Mouse (Mus musculus): ENCODE results near the gene Mdk.

Mdk gene

DNA sequence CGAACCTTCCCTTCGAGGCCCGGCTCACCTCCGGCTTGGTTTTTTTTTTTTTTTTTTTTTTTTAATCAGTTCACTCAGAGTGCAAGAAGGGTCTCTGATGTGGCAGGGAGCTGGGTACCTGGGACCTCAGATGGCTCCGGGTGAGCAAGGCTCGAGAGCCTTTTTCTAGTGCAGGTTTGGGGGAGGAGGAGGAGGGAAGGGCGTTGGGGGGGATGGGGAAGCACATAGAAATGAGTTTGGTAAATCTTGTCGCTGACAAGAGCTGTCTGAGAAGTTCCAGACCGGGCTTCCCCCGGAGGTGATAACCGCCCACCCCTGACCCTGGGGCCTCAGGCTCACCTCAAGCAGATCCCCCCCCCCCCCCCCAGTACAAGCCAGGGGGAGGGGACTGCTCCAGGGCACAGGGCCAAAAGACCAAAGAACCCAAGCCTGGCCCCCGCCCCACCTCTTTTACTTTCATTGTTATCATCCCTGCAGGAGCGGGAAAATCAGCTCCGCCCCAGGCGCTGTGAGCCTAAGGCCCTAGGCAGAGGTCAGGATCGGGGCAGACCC is at the start of gene Mdk:
TSS of gene Mdk (minus strand) at position 138 of the 552 bp plus-strand sequence.
- DNase-seq (ENCODE audit: low spot score): no peak

DNA sequence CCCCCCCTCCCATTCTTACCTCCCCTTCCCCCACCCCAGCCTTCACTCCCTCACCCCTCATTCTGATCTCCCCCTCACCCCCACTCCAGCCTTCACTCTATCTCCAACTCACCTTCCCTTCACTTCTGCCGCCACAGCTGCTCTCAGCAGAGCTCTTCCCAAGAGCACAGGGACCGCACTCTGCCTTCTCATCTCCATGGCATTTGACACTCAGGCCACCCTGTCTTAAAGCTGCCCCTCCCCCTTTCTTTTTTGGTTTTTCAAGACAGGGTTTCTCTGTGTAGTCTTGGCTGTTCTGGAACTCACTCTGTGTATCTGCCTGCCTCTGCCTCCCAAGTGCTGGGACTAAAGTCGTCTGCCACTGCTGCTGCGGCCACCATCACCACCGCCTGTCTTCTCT is 48.7 kb upstream of the Mdk start:
- no peak for DNase-seq (ENCODE audit: low spot score)

DNA sequence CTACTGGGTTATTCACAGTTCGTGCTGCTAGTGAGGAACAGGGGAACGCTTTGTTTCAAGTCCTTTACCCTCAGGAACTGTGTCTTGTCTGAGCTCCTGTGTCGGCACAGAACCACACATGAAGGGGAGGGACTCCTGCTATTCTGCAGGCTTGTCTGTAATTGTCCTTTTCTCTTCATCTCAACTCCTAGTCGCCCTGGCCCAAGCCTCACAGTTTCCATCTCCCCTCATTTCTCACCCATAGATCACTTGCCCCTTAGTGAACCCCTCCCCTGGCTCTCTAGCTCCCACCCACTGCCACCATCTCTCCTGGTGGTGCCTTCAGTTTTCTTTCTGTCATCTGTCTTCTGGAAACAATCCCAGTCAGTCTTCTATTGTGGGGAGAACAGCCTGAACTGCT is 48.1 kb upstream of the Mdk start:
- no peak for DNase-seq (ENCODE audit: low spot score)

DNA sequence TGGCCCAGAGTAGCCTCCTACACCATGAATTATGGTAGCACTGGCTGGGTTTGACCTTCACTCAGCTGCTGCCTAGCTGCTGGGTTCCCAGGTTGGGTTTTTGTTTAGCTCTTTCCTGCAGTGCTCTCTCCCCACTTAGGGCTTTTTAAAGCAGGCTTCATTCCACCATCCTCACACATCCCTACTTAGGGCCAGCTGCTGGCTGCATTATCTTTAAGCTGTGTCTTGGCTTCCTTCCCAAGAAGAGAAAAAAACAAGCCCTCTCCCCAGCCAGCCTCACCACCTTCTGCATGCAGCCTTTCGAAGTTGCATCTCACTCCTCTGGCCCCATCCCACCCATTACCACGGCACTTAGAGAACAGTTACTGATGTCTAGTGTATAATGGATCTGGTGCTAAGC is 46.5 kb upstream of the Mdk start:
- no peak for DNase-seq (ENCODE audit: low spot score)

DNA sequence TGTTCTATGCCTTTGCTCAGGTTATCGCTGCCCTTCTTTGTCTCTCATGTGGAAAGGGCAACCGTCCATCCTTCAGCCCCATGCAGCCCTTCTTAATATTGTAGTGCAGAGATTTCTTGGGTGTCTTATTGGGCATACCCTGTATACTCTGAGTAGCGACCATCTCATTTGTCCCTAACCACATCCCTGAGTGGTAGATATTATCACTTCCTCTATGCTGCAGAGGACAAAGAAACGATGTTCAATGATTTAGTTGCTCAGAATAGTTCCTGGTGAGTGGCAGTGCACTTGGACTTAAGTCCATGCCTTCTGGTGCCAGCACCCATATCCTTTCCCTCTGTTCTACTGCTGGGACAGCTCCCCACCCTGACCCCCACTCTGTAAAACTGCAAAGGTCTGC is 45.9 kb upstream of the Mdk start:
- DNase-seq (ENCODE audit: low spot score): no peak

DNA sequence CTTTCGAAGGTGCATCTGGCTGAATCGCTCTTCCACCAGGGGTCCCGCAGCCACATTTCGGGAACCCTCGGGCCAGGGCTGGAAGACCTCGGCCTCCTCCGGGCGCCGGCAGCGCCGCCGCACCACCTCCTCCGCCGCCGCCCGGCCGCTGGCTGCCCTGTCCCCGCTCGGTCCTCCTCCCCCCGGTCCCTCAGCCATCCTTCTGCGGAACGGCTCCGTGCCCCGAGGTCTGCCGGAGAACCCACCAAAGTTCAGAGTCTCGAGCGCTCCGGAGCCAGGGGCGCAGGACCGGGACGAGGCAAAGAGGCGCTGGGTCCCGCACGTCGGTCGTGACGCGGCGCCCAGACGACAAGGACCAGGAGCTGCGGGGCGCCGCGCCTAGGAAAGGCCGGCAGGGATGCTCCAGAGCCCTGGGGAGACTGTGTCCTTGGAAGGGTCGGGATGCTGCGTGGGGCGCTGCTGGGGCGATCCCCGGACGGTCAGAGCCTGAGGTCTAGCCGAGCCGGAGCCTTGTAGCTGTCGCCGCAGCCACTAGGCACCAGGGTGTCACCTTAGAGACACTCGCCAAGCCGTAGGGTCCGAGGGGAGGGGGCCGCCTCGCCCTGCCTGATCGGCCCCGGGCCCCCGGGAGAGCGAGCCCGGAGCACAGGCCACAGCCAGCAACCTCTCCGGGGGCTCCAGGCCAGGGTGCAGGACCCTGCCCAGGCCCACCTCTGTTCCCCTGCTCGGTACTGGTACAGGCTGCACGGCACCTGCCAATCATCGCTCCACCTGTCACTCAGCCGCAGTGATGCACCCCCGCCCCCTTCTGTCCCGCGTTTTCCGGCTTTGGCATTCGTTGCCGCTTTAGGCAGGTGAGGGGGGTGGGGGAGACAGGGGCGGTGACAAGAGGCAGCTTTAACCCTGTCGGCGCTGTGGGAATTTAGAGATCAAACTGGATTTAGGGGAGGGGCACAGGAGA is 43.8 kb upstream of the Mdk start, which contains the start of gene Dgkz:
TSS of gene Dgkz (minus strand) at position 284 of the 961 bp plus-strand sequence.
- no peak for DNase-seq (ENCODE audit: low spot score)

DNA sequence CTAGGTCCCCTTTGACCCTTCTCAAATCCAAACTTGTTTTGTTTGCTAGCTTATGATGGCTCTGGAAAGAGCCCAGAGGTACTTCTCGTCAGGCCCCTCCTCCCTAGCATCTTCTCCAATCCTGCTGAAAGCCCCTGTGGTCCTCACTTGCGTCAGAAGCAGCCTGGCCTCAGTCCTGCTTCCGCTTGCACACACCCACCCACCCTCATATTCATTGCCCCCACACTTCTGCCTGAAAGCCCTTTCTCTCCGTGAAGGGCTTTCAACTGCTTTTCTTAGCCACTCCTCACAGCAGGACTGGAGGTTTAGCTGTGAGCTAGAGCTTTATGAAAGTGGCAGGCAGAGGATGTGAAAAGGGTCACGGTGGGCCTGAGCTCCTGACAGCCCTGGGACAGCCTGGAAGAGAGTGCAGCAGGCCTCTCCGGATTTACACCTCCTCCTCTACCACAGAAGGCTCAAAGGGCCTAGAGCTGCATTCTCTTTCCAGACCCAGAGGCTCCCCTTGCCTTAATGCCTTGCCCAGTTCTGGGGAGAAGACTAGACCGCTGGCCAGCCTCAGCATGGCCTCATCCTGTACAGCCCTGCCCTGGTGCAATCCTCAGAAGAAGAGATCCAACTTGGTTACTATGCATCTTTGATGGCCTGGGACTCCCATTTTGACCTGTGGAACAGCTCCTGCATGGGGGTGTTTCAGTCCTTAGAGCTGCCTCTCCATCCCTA is 41.5 kb upstream of the Mdk start:
- no peak for DNase-seq (ENCODE audit: low spot score)

DNA sequence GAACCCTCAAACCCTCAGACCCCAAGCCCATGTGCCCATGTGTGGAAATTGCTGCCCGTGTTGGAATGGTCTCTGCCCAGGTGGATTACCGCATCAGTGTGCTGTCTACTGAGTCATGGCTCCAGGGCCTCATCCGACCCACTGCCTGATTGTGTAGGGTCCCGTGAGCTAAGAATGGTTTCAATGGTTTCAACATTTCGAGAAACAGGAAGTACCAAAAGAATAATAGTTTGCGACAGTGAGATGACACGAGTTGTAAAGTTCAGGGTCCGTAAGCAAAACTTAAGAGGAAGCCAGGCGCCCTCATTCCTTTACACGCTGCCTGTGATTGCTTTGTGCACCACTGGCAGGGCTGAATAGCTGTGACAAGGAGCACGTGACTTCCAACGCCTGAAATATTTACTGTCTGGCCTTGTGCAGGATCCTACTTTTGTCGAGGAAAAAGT is 40.0 kb upstream of the Mdk start:
- DNase-seq (ENCODE audit: low spot score): no peak

DNA sequence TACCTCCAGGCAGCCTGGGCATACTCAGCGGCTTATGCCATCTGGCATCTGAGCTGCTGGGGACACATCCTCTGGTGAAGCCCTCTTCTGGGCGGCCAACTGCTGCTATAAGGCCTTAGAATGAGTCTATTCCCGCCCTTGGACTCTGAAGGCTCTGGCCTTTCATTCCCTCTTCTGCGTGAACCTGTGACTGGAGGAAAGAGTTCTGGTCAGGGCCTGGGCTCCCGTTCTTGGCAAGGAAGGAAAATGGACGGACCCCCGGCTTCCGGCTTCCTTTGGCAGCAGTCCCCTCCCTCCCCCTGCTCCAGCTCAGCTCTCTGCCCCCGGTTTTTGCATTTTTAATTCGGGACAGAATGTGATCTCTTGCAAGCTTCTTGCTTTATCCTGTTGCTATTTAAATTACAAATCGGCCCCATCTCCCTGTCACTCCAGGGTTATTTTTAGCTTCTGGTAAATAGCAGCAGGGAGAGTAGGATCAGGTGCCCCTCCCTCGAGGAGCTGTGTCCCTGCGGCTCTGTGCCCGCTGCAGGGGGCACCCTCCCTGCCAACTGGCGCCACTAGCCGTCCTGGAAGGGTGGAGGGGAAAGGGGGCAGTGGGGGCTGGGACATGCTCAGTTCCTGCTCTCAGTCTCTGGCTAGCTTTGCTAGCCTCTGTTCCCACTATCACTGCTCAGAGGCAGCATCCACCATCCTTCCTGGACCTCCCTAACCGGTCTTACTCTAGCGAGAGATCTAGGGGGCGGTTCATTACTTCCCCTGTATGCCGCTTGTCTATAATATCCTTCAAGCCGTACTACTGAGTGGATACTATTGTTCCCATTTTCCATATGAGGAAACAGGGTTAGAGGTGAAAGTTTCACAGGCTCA is 39.4 kb upstream of the Mdk start:
- no peak for DNase-seq (ENCODE audit: low spot score)

DNA sequence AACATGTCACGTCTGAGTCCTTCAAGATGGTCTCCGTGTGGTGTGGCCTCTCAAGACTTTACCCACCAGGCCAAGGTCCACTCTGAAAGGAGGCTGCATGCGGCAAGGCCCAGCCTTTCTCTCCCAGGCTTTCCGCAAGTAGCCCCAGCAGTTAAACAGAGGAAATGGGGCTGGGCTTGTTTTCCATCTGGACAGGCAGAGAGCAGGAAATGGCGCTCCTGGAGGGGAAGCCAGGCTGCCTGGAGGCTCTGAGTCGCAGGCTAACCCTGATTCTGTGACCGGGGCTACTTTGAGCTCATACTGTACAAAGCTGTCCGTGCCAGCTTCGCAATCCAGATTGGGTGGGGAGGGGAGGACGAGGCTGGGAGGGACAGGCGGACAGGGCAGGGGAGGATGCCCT is 35.9 kb upstream of the Mdk start:
- DNase-seq (ENCODE audit: low spot score): no peak

DNA sequence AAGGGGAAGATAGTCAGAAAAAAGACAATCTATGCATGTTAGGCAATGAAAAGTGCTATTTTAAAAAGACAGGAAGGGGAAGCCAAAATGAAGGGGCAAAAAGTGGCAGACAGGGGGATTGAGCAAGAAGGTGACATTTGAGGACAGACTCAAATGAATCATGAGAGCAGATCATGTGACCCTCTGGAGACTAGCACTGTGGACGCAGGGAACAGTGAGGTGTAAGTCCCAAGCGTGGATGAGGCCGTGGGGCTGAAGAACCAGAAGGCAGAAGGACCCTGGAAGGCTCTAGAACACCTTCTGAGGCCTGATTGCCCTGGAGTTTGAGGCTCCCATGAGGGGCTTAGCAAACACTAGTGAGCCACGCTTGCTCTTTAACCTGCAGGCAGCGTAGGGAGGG is 34.3 kb upstream of the Mdk start:
- DNase-seq (ENCODE audit: low spot score): no peak

DNA sequence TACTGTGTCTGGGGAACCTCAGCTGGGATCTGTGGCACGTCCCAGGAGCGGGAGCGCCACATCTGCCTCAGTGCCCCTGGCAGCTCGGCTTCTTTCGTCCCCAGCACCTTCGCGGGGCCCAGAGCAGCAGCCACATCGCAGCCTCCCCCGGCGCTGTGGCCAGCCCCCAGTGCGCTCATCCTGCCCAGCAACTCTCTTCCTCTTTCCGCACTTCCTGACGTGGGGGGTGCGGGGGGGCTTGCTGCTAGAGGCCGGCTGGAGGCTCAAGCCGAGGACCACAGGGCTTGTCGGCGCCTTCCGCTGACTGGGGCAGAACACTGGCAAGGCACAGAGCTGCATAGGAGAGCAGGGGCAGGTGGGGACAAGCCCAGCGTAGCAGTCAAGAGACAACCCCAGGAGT is 33.3 kb upstream of the Mdk start:
- DNase-seq (ENCODE audit: low spot score): no peak

DNA sequence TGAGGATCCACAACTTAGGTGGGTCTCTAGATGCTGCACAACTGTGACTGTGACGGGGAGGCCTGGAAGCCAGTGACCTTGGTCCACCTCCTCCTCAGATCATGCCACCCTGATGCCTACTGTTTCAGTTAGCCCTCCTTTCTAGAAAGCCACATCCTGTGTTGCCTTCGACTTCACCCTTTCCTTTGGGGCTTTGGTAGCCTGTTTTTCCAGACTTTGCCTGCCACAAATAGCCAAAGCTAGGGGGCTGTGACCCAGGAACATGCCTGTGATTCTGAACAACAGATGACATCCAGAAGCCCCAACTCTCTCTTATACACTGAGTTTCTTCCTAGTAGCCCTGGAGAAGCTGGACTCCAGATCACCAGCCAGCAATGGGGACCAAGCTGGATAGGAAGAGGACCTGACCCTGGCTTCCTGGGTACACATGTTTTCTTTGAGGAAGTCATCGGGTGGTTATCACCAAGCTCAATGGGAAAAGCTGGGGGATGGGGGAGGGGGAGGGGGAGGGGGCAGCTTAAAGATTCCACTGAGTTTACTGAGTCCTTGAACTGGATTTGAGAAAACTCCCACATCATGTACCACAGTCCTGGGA is 32.6 kb upstream of the Mdk start:
- DNase-seq (ENCODE audit: low spot score): no peak

DNA sequence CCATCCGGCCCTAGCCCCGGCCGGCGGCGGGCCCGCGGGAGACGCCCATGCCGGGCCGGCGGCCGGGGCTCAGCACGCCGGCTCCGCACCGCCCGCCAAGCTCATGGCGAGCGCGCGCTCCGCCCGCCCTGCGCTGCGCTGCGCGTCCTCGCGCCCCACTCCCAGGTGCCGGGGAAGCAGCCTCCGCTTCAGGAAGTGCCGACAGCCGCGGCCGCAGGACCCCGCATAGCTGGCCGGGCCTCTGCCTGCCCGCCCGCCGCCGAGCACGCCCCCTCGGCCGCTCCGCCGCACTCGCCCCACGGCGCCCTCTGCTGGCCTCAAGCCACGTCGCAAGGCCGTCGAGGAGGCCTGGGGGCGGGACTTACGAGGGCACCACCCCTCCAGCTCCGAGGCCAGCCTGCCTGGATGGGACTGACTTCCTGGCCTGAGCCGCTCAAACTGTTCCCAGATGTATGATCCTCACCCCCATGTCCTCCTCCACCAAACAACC is 31.4 kb upstream of the Mdk start:
- DNase-seq (ENCODE audit: low spot score): peak; percentile 99

DNA sequence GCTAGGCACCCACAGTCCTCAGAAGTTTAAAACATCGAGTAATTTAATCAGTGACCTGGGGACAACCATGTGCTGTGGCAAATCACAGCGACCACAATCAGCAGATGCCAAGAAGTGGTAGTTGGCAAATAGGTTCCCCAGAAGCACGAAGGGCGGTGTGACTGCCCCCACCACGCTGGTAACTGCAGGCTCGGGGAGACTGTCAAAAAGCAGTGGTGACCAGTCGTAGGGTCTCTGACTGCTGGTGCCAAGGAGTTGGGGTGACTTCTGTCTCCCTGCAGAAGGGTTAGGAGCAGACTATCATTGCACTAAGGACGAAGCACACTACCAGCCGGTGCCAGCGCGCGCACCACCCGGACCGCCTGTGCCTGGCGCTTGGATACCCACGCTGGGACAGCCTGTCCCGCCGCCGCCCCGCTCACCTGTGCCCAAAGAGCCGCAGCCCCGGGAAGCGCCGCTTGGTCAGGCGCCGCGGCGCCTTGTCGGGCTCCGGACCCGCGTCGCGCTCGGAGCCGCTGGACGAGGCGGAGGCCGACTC is 30.8 kb upstream of the Mdk start:
- DNase-seq (ENCODE audit: low spot score): no peak

DNA sequence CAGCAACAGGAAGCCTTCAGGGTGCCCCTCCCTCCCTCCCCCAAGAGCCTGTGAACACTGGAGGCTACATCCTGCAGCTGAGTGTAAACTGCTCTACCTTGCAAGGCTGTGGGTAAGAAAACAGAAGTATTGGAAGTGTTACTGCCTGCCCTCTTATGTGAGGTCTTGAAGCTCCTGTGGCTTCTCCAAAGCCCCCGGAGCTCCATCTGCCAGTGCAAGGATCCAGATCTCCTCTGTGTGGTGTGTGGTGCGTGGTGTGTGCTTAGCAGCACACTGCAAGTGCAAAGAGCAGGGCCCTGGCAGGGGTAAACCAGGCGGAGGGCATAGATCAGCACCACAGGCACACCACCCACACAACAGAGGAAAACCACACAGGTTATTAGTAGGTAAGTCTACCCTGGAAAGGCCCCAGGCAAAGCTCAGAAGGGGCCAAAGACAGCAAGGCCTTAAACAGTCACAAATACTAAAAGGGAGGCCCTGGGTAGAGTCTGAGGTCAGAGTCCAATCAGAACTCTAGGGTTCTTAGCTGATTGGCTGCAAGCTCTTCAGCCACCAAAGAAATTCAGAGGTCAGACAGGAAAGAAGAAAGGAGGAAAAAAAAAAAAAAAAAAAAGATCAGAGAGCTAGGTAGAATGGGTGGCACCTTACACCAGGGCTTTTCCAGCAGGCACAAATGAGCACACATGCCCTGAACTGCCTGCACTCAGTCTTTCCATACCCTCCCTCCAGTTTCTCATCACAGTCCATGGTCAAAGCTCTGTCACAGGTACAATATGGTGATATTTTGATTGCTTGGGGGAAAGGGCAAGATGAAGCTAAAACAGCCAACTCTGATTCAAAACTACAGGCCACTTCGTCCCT is 30.0 kb upstream of the Mdk start:
- DNase-seq (ENCODE audit: low spot score): no peak

DNA sequence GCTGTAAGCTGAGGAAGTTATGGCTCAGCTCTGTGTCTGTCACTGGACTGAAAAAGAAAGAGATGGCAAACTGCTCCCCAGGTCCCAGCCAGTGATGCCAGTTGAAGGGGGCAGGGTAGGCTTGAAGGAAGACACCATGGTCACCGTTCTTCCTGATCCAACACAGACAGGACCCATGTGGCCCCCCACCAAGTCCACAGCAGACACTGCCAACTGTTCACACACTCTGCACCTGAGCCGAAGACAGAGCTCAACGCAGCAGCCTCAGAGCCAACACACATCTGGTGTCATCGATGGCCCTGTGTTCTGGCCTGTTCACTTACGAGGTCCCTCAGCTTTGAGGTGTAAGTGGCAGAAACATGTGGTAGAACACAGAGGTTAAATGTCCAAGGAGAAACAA is 28.4 kb upstream of the Mdk start:
- DNase-seq (ENCODE audit: low spot score): no peak

DNA sequence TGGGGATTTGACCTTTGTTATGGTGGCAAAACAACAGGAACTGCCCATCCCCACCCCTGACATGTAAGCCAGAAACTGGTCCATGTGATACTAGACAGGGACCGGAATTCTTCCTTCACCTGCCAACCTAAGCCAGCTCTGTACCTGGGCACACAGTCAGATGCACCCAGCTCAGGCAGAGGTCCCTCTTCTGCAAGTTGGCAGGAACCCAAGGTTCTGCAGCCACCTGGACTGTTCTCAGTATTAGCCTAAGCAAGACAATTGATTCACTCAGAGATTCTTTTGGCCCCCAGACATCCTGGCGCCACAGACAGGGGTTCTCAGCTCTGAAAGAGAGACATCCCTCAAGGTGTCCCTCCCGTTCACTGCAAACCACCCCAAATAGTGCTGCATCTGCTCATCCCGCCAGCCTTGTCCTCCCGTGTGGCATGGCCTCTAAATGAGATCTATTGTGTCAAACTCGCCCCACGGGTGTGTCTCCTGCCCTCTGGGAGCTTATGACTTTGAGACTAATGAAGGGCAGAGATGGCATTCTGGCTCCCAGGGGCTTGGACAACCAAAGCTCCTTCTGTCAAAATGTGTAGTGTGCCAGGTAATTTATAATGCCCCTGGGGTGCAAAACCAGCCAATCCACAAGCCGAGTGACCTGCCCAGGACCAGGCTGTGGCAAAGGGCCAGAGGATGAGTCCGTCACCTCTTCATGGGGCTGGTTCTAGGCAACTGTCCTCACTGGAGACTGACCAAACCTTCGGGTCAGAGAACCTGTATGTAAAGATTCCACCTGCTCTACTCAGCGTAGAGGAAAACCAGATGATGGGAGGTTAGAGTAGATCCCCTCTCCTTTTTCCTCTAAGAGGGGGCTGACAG is 27.7 kb upstream of the Mdk start:
- no peak for DNase-seq (ENCODE audit: low spot score)
